Mouse (Mus musculus) NIH3T3 (cell line): ENCODE measurements around the gene Gpr174.
"Not testable (repeated sequence)": the region's sequence is repeated elsewhere in the genome, so short reads cannot be mapped to it uniquely, and the experiment has no call there.

Experiments
- DNase-seq: peaks from one replicate; pipeline ENCODE4 v3.0.0-alpha.2; 2012; ENCODE audit warnings: low read depth

The Gpr174 gene

DNA sequence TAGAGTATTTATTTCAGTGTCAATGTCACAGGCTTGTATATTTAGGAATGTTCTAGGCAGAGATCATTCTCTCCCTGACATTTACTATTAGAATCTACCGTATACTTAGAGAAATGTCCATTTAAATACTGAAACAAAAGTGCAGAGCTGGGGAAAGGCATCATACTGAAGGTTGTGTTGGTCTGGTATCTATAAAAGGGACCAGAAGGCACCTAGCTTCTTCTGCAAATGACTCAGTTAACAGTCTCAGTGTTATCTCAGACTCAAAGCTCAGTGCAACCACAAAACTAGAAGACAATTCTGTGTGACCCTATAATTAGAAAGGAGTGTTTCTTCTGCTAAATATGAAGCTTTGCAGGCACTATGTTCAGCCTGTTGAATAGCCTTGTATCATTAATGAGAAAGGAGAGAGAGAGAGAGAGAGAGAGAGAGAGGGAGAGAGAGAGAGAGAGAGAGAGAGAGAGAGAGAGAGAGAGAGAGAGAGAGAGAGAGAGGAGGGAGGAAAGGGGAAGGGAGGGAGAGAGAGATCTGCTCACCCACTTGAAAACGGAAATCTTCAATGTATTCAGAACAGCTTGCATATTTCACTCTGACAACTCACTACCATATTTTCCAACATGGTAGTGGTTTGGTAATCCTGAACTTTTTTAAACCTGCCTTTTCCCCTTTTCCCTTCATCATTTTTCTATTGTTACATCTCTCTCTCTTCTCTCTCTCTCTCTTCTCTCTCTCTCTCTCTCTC lies at the start of gene Gpr174:
Gene Gpr174, plus strand, starts transcription at position 393 of the 742 bp plus-strand sequence.
- no peak for DNase-seq

DNA sequence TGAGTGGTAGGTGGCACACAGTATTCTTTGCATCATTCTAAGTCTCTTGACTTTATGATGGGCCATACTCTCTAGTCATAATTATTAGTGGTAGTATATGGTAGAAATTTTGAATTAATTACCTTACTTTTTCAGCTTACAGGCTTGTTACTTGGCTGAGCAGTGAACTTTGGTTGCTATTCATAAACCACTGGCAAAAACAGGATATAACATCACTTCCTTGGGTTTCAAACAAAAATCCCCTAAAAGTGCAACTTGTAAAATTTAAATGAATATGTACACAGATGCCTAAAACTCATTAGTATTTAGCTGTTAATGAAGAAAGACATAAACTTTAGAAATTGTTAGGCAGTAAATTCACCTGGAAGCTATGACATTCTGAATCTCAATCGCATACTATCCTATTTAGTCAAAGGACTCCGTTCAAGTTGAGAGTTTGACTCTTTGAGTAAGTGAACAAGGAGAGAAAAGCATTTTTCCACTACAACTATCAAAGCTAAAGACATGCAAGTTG lies 38.0 kb upstream of the Gpr174 start:
- DNase-seq: no peak

DNA sequence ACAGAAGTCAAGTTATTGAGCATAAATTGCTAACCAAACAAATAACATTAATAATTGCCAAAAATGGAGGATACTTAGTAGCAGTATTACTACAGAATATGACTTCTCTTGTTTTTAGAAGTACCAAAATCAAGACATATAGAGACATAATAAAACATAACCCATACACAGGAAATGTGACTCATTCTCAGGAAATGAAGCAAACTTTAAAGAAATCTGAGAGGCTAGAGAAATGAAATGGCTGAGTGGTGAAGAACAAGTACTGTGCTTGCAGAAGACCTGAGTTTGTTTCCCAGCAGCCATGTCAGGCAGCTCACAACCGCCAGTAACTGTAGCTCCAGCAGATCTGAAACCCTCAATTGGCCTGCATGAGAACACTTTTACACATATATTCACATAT lies 30.8 kb upstream of the Gpr174 start:
- no peak for DNase-seq

DNA sequence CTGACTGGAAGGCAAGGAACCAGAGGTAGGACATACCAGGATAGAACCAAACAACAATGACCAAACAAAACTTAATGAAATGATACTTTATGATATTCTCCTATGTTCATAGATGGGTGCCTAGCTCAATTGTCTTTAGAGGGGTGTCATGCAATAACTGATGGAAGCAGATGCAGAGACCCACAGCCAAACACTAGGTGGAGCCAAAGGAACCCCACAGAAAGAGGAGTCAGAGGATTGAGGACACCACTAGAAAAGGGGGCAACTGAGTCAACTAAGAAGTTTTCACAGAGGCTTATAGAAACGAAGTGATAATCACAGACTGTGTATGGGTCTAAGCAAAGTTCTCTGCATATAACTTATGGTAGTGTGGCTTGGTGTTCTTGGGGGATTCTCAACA lies 24.5 kb upstream of the Gpr174 start:
- no peak for DNase-seq

DNA sequence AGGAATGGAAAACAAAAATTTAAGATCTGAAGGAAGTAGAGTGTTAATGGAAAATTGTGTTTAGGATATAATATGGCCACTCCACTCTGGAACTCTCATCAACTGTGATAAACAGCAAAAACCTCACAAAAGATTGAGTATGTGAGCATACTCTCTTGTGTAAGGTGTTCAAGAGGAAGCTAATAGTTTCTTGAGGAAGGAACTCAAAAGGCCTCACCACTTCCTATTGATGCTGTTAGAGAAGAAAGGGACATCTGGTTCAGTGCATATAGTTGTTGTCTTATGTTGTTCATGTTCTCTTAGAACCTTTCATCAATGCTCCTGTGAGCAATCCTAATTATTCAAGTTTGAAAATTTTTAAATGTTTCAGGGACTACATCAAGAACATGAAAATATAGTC lies 21.0 kb upstream of the Gpr174 start:
- no peak for DNase-seq

DNA sequence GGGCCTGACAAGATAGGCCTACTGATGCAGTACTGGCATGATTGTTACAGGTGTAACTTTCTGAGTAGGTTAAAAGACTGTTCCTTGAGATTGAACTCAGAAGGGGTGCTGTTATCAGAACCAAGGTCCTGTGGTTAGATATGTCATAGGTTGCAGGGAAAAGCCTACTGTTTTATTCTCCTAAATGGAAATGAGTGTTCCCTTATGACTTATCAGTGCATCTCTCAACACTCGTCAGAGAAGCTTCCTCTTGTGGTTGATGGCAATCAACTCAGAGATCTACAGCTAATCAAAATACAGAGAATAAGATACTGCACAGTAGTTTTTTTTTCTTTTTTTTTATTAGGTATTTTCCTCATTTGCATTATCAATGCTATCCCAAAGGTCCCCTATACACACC lies 19.2 kb upstream of the Gpr174 start:
- no peak for DNase-seq

DNA sequence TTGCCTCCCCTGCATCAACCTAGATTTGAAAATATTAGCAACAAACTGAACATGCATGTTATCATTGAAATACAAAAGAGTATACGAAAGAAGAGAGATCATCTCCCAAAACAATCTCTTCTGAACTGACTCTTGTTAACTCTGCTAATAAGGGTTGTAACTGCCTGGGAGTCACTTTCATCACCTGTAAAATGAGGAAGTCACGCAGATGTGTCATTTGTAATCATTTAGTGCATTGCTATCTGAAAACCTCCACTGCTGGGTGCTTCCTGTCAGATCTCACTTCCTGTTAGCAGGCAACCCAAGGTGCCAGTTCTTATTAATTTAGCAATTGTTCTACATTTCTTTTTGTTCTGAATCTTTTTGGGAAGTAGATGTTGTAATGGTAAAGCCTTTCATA lies 5.3 kb upstream of the Gpr174 start:
- DNase-seq: no peak

DNA sequence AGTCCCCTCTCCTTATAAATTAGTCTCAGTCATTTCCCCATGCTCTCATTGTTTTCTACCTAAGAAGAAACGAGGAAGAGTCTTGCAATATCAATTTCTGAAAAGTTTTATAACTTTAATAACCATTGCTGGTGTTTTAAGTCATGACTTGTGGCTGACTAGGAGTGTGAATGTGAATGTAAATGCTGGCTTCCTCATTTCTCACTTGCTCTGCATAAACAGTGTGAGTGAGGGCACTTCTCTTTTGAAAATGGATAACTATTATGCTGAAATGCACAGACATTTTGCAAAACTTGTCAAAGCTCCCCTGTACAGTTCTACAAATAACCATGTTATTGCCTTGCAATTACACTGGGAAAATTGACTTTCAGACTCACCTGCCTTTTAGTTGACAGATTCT lies 8.9 kb downstream of the Gpr174 start:
- DNase-seq: no peak

DNA sequence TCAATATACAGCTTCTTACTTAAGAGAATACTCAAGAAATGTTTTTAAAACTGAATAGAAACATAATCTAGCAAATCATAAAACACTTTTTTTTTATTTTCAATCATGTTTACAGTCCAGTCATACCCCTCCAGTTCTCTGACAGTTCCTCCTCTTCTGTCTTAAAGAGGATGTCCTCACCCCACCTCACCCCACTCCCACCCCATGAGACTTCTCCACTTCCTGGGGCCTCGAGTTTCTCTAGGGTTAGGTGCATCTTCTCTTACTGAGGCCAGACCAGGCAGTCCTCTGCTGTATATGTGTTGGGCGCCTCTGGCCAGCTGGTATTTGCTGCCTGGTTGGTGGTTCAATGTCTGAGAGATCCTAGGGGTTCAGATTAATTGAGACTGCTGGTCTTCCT lies 21.9 kb downstream of the Gpr174 start:
- DNase-seq: no peak

DNA sequence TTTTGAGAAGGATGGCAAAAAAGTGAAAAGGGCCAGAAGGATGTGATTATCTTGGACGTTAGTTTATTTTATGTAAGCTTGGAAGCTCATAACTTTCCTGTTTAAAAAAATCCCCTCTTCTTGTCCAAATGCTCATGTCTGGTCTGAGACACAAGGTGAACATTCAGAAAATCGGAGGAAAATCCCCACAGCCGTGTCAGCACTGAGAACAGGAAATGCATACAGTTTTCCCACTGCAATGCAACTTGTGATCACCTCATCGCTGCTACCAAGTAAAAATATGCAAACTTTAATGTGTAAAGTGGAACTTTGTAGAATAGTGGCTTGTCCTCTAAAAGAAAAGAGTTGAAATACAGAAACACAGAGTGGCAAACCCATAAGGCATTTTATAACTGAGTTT lies 28.5 kb downstream of the Gpr174 start:
- DNase-seq: no peak

DNA sequence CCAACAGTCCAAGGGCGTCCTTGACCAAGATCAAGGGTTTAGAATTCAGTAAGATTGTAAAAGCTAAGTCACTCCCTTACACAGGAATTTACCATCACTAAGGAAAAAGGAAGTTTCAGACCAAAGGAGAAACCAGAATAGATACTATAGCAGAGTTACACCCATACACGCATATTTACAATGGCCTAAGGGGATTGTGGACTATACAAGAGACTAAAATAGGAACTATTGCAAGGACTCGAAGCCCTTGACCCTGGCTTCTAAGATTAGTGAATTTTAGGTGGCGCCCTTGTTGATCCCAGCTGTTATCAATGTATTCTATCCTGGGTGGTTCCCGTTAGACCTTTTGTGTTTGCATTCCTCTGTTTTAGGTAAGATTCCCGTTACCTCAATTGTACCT lies 42.2 kb downstream of the Gpr174 start:
- DNase-seq: not testable (repeated sequence)

DNA sequence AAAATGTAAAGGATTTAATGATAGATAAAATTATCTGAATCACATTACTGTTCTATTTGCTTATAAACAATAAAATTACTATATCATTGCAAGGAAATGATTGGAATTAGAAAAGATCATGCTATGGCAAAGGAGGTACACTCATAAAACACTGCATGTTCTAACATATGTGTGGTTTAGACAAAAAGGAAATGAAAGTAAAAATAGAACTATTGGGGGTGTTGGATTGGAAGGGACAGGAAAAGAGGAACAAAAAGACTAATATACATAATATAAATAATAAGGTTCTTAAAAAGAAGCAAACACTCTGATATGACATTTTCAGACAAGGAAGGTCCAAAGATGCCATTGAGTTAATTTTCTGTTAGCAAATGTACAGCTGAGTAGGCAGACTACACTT lies 43.1 kb downstream of the Gpr174 start:
- DNase-seq: no peak

DNA sequence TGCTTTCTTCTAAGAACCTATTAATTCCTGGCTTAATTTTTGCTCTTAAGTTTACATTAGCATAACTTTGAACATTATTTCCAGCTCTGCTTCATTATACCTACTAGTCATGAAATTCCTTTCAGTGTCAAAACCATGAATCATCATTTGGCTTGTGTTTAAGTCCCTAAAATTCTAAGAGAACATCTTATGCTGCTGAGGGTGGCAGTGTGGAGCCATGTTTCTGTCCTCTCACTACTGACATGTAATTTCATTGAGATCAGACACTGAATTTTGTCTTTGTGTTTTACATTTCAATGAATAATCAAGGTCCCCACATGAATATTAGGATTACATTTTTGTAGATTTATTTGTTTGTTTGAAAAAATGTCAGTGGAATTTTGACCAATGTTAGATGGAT lies 50.8 kb downstream of the Gpr174 start:
- DNase-seq: no peak

DNA sequence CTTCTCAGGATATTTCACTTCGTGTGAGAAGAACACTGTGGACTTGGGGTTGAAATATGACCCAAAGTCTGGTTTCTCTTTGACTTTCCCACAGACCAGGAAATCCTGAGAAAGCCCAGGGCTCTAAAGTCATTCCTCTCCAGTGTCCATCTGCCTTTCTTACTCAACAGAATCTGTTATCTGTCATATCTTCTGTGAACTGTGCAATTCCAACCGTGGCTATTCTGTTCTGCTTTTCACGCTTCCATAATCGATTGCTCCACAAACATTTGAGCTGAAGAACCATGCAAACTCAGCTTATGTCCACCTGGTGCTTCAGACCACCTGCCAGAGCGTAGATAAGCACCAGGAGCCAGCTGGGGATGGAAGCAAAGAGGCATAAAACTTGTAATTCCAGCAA lies 56.9 kb downstream of the Gpr174 start:
- no peak for DNase-seq

DNA sequence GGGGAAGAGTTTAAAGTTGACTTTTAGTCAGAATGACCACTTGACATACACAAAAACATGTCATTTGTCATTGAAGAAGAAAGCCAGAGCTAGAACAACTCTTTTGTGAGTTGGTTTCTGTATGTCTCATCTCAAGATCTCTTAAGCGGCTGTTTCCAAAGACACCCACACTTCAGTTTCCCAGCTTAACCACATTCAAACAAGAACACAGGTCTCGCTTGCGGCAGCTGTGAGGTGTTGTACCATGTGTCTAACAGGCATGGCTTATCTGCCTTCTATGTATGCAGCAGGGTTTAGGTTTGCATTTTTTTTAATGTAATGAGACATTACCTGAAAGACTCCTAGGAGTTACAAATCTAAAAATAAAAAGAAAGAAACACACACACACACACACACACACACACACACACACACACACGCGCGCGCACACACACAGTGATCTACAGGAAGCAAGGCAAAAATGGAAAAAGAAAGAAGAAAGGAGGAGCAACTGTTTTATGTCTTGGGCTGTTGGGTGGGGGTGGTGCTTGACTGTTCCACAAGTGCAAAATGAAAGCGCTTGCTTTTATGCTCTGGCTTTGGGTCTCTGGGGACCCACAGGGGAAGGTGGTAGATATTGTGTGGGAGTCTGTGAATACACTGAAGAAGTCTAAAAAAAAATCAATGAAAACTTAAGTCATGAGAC lies 70.2 kb downstream of the Gpr174 start:
- no peak for DNase-seq

DNA sequence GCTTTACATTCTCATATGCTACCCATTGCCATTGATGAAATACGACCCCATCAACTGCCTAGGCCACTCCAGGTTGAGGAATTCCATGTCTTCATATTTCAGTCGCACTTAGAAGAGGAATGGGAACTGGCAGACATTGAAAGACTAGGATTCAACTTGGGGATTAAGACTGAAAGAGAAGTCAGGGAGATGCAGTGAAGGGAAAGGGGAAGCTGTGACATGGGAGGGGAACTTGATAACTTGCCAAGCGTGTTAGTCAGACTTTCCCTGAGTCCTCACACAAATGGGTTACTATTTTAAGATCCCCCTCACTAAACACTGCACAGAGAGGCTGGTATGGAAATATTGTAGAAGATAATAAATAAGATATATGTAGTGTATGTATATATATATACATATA lies 74.2 kb downstream of the Gpr174 start:
- peak; percentile 1 for DNase-seq

DNA sequence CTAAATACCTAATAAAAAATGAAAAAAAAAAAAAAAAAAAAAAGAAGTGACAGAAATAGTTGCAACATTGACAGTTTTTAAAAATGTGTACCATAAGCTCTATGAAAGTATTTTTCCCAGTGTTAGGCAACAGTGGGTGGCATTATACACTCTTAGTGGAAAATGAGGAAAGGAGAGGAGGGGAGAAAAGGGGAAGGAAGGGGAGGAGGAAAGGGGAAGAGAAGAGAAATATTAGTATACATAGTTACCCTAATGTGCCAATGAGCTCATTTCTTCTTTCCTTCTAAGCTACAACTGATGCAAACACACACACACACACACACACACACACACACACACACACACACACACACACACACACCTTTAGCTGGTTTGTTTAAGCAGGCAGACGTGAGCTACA lies 80.9 kb downstream of the Gpr174 start:
- DNase-seq: no peak

DNA sequence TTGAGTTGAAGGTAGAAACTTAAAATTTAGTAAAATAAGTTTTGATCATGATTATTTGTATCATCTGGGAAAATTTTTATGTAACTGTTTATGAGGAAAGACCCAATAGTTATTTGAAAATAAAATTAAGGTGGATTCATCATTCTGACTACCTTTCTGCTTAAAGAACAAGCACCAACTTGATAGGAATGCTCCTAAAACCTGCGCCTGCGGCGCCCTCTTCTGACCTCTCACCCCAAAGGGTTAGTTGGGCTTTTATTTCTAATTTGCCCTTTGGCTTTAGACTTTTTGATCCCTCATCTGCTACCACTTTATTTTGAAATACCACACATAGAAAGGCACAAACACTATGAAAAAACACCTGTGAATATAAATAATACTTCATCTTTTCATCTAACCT lies 86.3 kb downstream of the Gpr174 start:
- no peak for DNase-seq
